Mouse (Mus musculus): ENCODE results near the gene Mcrip2. TPM values are rescaled to one million over a fixed set of nuclear protein-coding genes. Genes with fewer than 3 reads are reported as not detected.

The Mcrip2 gene
- total and polyA plus RNA-seq, 2 experiments from 2014 or later: 29.9 to 39.5 TPM

DNA sequence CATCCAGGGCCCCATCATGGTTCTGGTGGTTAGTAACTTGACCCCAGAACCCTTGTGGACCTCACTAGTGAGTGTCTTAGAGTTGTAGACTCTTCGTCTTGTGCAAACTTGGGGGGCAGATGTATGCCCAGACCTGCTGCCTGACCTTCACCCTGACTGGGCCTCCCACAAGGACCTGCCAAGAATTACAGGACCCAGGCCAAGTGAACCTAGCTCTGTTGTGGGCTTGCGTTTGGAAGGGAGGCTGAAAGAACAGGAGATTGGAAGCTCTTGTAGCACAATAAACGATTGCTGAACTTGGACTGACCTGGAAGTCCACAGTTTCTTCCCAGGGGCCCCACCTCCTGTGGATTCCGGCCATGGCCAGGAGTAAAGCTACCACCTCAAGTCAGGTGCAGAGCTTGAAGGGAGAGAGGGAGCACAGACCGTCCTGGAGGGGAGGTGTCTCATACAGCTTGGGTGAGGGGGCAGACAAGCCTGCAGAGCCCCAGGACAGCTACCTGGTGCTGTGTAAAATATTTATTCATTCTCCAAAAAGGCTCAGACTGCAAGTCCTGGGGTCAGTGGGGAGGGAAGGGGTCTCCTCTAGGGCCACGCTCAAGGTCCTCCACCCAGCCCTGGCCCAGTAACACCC, 34.5 kb downstream of the Mcrip2 start:
- Histone ChIP-seq H3K27me3 (ENCODE audit: insufficient read depth, low read length) (no peaks in the 10 kb centered on the region), H3K4me1 (ENCODE audit: insufficient read depth, low read length) (peaks cover 43% of the 10 kb centered on the region), H3K9me3 (ENCODE audit: low read length) (no peaks in the 10 kb centered on the region), H3K4me3 (ENCODE audit: low read depth, low read length) (peak overlapping the region; percentile 81), H3K27ac (ENCODE audit: low read depth, low read length) (peak overlapping the region; percentile 96; the same call in 1 of the 2 replicates), H3K36me3 (ENCODE audit: insufficient read depth, low read length) (peaks cover 36% of the 10 kb centered on the region), H3K4me2 (ENCODE audit: low read depth, low read length, poor library complexity, severe bottlenecking) (peak overlapping the region; percentile 76), H3K9ac (replicated peaks; ENCODE audit: low read length, poor library complexity, severe bottlenecking) (peak overlapping the region; percentile 86)
- ATAC-seq (ENCODE audit: low FRiP score) (no peak), DNase-seq (ENCODE audit: low spot score) (no peak)
- WGBS: 53% methylated on average over 6 of the region's 6 CpGs
- TF ChIP-seq CTCF (IDR thresholded peaks at IDR 0.05): no peak

DNA sequence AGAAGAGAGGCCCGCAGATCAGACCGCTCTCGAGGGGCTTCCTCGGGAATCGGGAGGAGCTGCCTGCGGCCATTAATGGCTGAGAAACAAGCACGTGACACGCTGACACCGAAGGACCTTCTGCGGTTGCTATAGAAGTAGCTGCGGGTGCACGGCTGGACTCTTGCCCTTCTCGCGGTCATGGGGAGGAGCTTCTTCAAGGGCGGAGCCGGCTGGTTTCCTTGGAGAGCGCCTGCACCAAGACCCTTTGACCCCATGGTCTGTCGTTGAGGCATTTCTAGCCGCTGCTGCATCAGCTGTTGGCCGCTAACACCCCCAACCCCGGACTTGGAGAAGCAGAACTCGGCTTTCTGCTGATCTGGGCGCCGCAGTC, 35.3 kb downstream of the Mcrip2 start, which contains the start of gene Stub1:
Stub1 (minus strand) TSS at position 114 of the 373 bp plus-strand sequence.
- H3K9me3 ChIP-seq (ENCODE audit: low read length): no peaks in the 10 kb centered on the region
- ATAC-seq (ENCODE audit: low FRiP score) (peak; percentile 54), DNase-seq (ENCODE audit: low spot score) (peak; percentile 94)
- under 1% methylated on average over 24 of the region's 24 CpGs for WGBS
- no peaks in the 10 kb centered on the region for H3K27me3 ChIP-seq (ENCODE audit: insufficient read depth, low read length)
- peaks cover 33% of the 10 kb centered on the region for H3K36me3 ChIP-seq (ENCODE audit: insufficient read depth, low read length)
- H3K4me2 ChIP-seq (ENCODE audit: low read depth, low read length, poor library complexity, severe bottlenecking): peak within 1 kb of the TSS; percentile 76
- TF ChIP-seq CTCF (IDR thresholded peaks at IDR 0.05): no peak
- peak within 1 kb of the TSS; percentile 81 for H3K4me3 ChIP-seq (ENCODE audit: low read depth, low read length)
- peak within 1 kb of the TSS; percentile 96 for H3K27ac ChIP-seq (ENCODE audit: low read depth, low read length)
- H3K9ac ChIP-seq (replicated peaks; ENCODE audit: low read length, poor library complexity, severe bottlenecking): peak within 1 kb of the TSS; percentile 86
- H3K4me1 ChIP-seq (ENCODE audit: insufficient read depth, low read length): peaks cover 43% of the 10 kb centered on the region

DNA sequence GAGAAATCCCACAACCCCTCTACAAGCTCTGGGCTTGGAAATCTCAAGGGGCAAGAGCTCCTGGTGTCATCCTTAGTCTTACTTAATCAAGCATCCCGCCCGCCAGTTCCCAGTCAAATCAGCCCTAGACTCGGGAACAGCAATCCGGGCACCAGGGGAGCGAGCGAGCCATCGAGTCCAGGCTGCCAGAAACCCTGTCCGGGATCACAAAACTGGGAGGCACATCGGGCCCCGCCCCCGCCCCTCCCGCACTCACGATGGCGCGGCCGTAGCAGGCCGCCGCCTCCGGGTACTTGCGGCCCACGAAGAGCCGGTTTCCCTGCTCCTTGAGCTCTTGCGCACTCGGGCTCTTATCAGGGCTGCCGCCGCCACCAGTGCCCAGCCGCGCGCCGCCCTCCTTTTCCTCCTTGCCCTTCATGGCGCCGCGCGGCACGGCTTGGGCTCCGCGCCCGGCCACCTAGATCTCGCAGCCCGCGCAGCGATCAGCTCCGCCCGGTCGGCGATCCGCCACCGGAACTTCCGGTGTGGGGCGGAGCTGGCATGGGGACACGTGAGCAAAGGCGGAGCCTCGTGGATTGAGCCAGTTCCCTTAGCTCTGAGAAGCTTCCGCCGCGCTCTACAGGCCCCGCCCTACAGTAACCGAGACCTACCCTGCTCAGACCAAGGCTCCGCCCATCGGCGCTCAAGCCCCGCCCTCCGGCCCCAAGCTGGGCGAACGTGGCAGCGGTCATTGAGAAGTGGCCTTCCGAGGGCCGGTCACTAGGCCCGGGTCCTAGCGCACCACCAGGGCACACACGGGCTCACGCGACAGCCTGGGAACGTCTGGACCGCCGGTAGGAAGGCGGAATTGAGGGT, 35.9 kb downstream of the Mcrip2 start:
- Histone ChIP-seq H3K9me3 (ENCODE audit: low read length) (no peaks in the 10 kb centered on the region), H3K27me3 (ENCODE audit: insufficient read depth, low read length) (no peaks in the 10 kb centered on the region), H3K4me2 (ENCODE audit: low read depth, low read length, poor library complexity, severe bottlenecking) (peak overlapping the region; percentile 76), H3K9ac (replicated peaks; ENCODE audit: low read length, poor library complexity, severe bottlenecking) (peak overlapping the region; percentile 86), H3K4me3 (ENCODE audit: low read depth, low read length) (peak overlapping the region; percentile 81), H3K36me3 (ENCODE audit: insufficient read depth, low read length) (peaks cover 35% of the 10 kb centered on the region), H3K4me1 (ENCODE audit: insufficient read depth, low read length) (peaks cover 42% of the 10 kb centered on the region), H3K27ac (ENCODE audit: low read depth, low read length) (peak overlapping the region; percentile 96)
- TF ChIP-seq CTCF (IDR thresholded peaks at IDR 0.05): no peak
- WGBS: under 1% methylated on average over 65 of the region's 77 CpGs
- ATAC-seq (ENCODE audit: low FRiP score) (peak; percentile 90), DNase-seq (ENCODE audit: low spot score) (peak; percentile 100)

DNA sequence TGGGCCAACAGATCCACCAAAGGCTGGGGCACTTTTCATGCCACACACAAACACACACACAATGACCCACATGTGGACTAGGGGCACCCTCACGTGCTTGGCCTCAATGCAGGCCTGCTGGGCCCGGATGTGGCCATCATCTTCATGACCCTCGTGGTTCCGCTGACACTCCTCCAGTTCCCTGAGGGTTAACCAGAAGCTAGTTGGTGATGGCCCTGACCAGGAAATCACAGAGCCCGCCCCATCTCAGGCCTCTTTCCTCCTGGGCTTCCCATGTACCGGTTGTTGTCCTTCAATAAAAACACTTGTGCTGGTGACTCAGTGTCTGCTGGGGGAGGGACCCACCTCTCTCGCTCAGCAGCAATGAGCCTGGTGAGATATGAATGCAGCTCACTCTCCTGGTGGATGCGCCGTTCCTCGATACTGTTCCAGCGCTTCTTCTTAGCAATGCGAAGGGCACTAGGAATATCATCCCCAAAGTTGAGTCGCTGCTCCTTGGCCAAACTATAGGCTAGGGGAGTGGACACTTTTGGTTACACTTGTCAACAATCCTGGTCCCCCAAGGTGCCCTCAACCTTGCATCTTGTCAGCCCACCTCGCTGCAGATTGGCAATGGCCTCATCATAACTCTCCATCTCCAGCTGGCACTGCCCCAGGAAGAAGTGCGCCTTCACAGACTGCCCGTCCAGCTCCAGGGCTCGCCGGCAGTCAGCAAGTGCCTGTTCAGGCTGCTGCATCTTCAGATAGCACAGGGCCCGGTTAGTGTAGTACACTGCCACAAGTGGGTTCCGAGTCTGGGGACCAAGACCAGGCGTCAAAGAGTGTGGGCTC, 36.9 kb downstream of the Mcrip2 start:
- no peak for TF ChIP-seq CTCF (IDR thresholded peaks at IDR 0.05)
- DNase-seq (ENCODE audit: low spot score): no peak

GRCm38 (mm10) chr17:25830806-25831431, 37.6 kb downstream of the Mcrip2 start:
- no peak for TF ChIP-seq CTCF (IDR thresholded peaks at IDR 0.05)
- ATAC-seq (ENCODE audit: low FRiP score) (no peak), DNase-seq (ENCODE audit: low spot score) (no peak)
- Histone ChIP-seq H3K4me2 (ENCODE audit: low read depth, low read length, poor library complexity, severe bottlenecking) (peak overlapping the region; percentile 76; the same call in 1 of the 2 replicates), H3K9me3 (ENCODE audit: low read length) (no peaks in the 10 kb centered on the region), H3K4me3 (ENCODE audit: low read depth, low read length) (no peak overlapping the region), H3K9ac (replicated peaks; ENCODE audit: low read length, poor library complexity, severe bottlenecking) (no peak overlapping the region), H3K36me3 (ENCODE audit: insufficient read depth, low read length) (peaks cover 49% of the 10 kb centered on the region), H3K4me1 (ENCODE audit: insufficient read depth, low read length) (peaks cover 33% of the 10 kb centered on the region), H3K27ac (ENCODE audit: low read depth, low read length) (no peak overlapping the region), H3K27me3 (ENCODE audit: insufficient read depth, low read length) (no peaks in the 10 kb centered on the region)
- 85% methylated on average over 14 of the region's 14 CpGs for WGBS

More for the DNA sequence above, 36.9 kb downstream of the Mcrip2 start:
- peak overlapping the region; percentile 86 for H3K9ac ChIP-seq (replicated peaks; ENCODE audit: low read length, poor library complexity, severe bottlenecking)
- H3K9me3 ChIP-seq (ENCODE audit: low read length): no peaks in the 10 kb centered on the region
- peaks cover 45% of the 10 kb centered on the region for H3K36me3 ChIP-seq (ENCODE audit: insufficient read depth, low read length)
- H3K27ac ChIP-seq (ENCODE audit: low read depth, low read length): peak overlapping the region; percentile 96
- WGBS: 63% methylated on average over 21 of the region's 21 CpGs
- ATAC-seq (ENCODE audit: low FRiP score): no peak
- no peaks in the 10 kb centered on the region for H3K27me3 ChIP-seq (ENCODE audit: insufficient read depth, low read length)
- H3K4me3 ChIP-seq (ENCODE audit: low read depth, low read length): peak overlapping the region; percentile 81
- H3K4me1 ChIP-seq (ENCODE audit: insufficient read depth, low read length): peaks cover 39% of the 10 kb centered on the region
- peak overlapping the region; percentile 76 for H3K4me2 ChIP-seq (ENCODE audit: low read depth, low read length, poor library complexity, severe bottlenecking)
